Mouse (Mus musculus) MEL (cell line): ENCODE measurements around the gene Gm1123. TPM values are rescaled to one million over a fixed set of nuclear protein-coding genes. Genes with fewer than 3 reads are reported as not detected.

Source experiments
- DNase-seq: peaks from one replicate; pipeline ENCODE4 v3.0.0; 2011; ENCODE audit warnings: low read depth, low spot score
- H3K27ac ChIP-seq: 2 replicates; pipeline ENCODE4 v1.5.1; 2012; ENCODE audit warnings: low read depth, mild to moderate bottlenecking, control low read depth, low read length, moderate library complexity; ENCODE audit not compliant: control insufficient read depth
- H3K27me3 ChIP-seq, 2 experiments: fragments of 150-350 bp in 1 of 2; sonication (generic) in 1 of 2; 2 replicates each; pipeline ENCODE4 v1.6.1; 2012; ENCODE audit warnings: low read length in 2 of 2, mild to moderate bottlenecking in 2 of 2, improper control_type of control experiment in 1 of 2, moderate library complexity in 1 of 2; ENCODE audit not compliant: insufficient read depth in 2 of 2, control insufficient read depth in 1 of 2
- H3K36me3 ChIP-seq, 2 experiments: 2 replicates each; pipeline ENCODE4 v1.6.1; 2012 to 2014; ENCODE audit warnings: low read length in 2 of 2, improper control_type of control experiment in 1 of 2, inconsistent platforms in 1 of 2, mild to moderate bottlenecking in 1 of 2; ENCODE audit not compliant: insufficient read depth in 2 of 2, control insufficient read depth in 1 of 2
- H3K4me1 ChIP-seq, 2 experiments: fragments of 150-350 bp in 1 of 2; sonication (generic) in 1 of 2; 2 replicates each; pipeline ENCODE4 v1.6.1; 2012; ENCODE audit warnings: low read length in 2 of 2, improper control_type of control experiment in 1 of 2, mild to moderate bottlenecking in 1 of 2; ENCODE audit not compliant: insufficient read depth in 2 of 2, control insufficient read depth in 1 of 2
- H3K4me3 ChIP-seq, 2 experiments: fragments of 150-350 bp in 1 of 2; sonication (generic) in 1 of 2; 2 replicates each; pipeline ENCODE4 v1.5.1; 2012; ENCODE audit warnings: low read depth in 2 of 2, low read length in 2 of 2, mild to moderate bottlenecking in 2 of 2, moderate library complexity in 2 of 2, control low read depth in 1 of 2, improper control_type of control experiment in 1 of 2; ENCODE audit not compliant: control insufficient read depth in 1 of 2, insufficient read depth in 1 of 2
- H3K79me2 ChIP-seq: 2 replicates; pipeline ENCODE4 v1.6.1; 2012; ENCODE audit warnings: mild to moderate bottlenecking, low read length, moderate library complexity; ENCODE audit not compliant: control insufficient read depth, poor library complexity, insufficient read depth
- H3K9ac ChIP-seq: 2 replicates; pipeline ENCODE4 v1.6.1; 2012; ENCODE audit warnings: low read depth, mild to moderate bottlenecking, control low read depth, low read length, moderate library complexity; ENCODE audit not compliant: control insufficient read depth, poor library complexity, severe bottlenecking
- H3K9me3 ChIP-seq: fragments of 150-350 bp; sonication (generic); replicated peaks from 2 replicates; pipeline ENCODE4 v1.6.1; 2012; ENCODE audit warnings: mild to moderate bottlenecking, low read length, improper control_type of control experiment, moderate library complexity; ENCODE audit not compliant: insufficient read depth
- CHD1 ChIP-seq: IDR thresholded peaks from 2 replicates; pipeline ENCODE4 v1.6.1; 2012; ENCODE audit warnings: low read depth, mild to moderate bottlenecking, inconsistent platforms, low read length, improper control_type of control experiment
- EP300 ChIP-seq, 2 experiments: IDR thresholded peaks; 2 replicates each; pipeline ENCODE4 v1.6.1; 2011; ENCODE audit warnings: improper control_type of control experiment in 2 of 2, low read length in 2 of 2, low read depth in 1 of 2, mild to moderate bottlenecking in 1 of 2
- HCFC1 ChIP-seq: IDR thresholded peaks from 2 replicates; pipeline ENCODE4 v1.6.1; 2012; ENCODE audit warnings: low read depth, mild to moderate bottlenecking, inconsistent platforms, low read length, improper control_type of control experiment, moderate library complexity
- JUND ChIP-seq: IDR thresholded peaks from 2 replicates; pipeline ENCODE4 v1.6.1; 2011; ENCODE audit warnings: low read depth, mild to moderate bottlenecking, improper control_type of control experiment, low read length
- KAT2A ChIP-seq: conservative IDR thresholded peaks from 2 replicates; pipeline ENCODE4 v1.6.1; 2012; ENCODE audit warnings: low read depth, low read length, improper control_type of control experiment, inconsistent platforms
- MAFK ChIP-seq: IDR thresholded peaks from 2 replicates; pipeline ENCODE4 v1.6.1; 2011; ENCODE audit warnings: low read depth, mild to moderate bottlenecking, low read length, improper control_type of control experiment, borderline replicate concordance
- MAX ChIP-seq: IDR thresholded peaks from 2 replicates; pipeline ENCODE4 v1.6.1; 2011; ENCODE audit warnings: low read length, improper control_type of control experiment
- MAZ ChIP-seq: IDR thresholded peaks from 2 replicates; pipeline ENCODE4 v1.6.1; 2012; ENCODE audit warnings: low read depth, mild to moderate bottlenecking, inconsistent platforms, low read length, improper control_type of control experiment
- MYC ChIP-seq: IDR thresholded peaks from 2 replicates; pipeline ENCODE4 v1.6.1; 2011; ENCODE audit warnings: low read depth, mild to moderate bottlenecking, low read length, improper control_type of control experiment, moderate library complexity
- NELFE ChIP-seq: IDR thresholded peaks from 2 replicates; pipeline ENCODE4 v1.6.1; 2011; ENCODE audit warnings: low read depth, low read length, improper control_type of control experiment
- NRF1 ChIP-seq: IDR thresholded peaks from 2 replicates; pipeline ENCODE4 v1.6.1; 2014; ENCODE audit warnings: low read depth, mild to moderate bottlenecking, inconsistent platforms, low read length, improper control_type of control experiment, moderate library complexity; ENCODE audit not compliant: poor library complexity, insufficient read depth, severe bottlenecking
- POLR2AphosphoS5 ChIP-seq: IDR thresholded peaks from 2 replicates; pipeline ENCODE4 v1.6.1; 2012; ENCODE audit warnings: low read depth, borderline replicate concordance, mild to moderate bottlenecking, inconsistent platforms, low read length, moderate library complexity, mixed read lengths
- RAD21 ChIP-seq: IDR thresholded peaks from 2 replicates; pipeline ENCODE4 v1.6.1; 2011; ENCODE audit warnings: mild to moderate bottlenecking, low read depth, low read length, improper control_type of control experiment
- RCOR1 ChIP-seq: IDR thresholded peaks from 2 replicates; pipeline ENCODE4 v1.6.1; 2012; ENCODE audit warnings: low read depth, mild to moderate bottlenecking, inconsistent platforms, low read length, improper control_type of control experiment
- SMC3 ChIP-seq: IDR thresholded peaks from 2 replicates; pipeline ENCODE4 v1.6.1; 2011; ENCODE audit warnings: low read depth, low read length, improper control_type of control experiment
- TAL1 ChIP-seq: IDR thresholded peaks from 2 replicates; pipeline ENCODE4 v1.6.1; 2012; ENCODE audit warnings: mild to moderate bottlenecking, inconsistent platforms, low read length, moderate library complexity, mixed read lengths
- TBP ChIP-seq: IDR thresholded peaks from 2 replicates; pipeline ENCODE4 v1.8.0; 2011; ENCODE audit warnings: low read depth, low read length, improper control_type of control experiment
- TCF12 ChIP-seq: IDR thresholded peaks from 2 replicates; pipeline ENCODE4 v1.6.1; 2014; ENCODE audit warnings: low read depth, mild to moderate bottlenecking, inconsistent platforms, low read length, improper control_type of control experiment, moderate library complexity
- ZKSCAN1 ChIP-seq: IDR thresholded peaks from 2 replicates; pipeline ENCODE4 v1.6.1; 2012; ENCODE audit warnings: low read depth, mild to moderate bottlenecking, inconsistent platforms, low read length, improper control_type of control experiment, moderate library complexity
- ZNF384 ChIP-seq: IDR thresholded peaks from 2 replicates; pipeline ENCODE4 v1.6.1; 2012; ENCODE audit warnings: low read depth, mild to moderate bottlenecking, inconsistent platforms, low read length, improper control_type of control experiment
- polyA plus RNA-seq, 2 experiments: library from polyadenylated mRNA; stranded (reverse) in 1 of 2; unstranded in 1 of 2; fragments of >175 nt in 1 of 2; fragments of >200 nt in 1 of 2; gene quantifications; 2 replicates each; pipeline versions ENCODE4 v1.2.1 to v1.2.4; 2012; ENCODE audit warnings: low replicate concordance in 2 of 2, low read depth in 1 of 2; ENCODE audit not compliant: insufficient read length in 2 of 2, insufficient read depth in 1 of 2, missing spikeins in 1 of 2
- total RNA-seq: library from RNA; depleted of rRNA; stranded (reverse); fragments of 300-350 nt; gene quantifications from 2 replicates; pipeline ENCODE4 v1.2.3, GENCODE M21; 2012

The Gm1123 gene
- total and polyA plus RNA-seq, 3 experiments: not detected

DNA sequence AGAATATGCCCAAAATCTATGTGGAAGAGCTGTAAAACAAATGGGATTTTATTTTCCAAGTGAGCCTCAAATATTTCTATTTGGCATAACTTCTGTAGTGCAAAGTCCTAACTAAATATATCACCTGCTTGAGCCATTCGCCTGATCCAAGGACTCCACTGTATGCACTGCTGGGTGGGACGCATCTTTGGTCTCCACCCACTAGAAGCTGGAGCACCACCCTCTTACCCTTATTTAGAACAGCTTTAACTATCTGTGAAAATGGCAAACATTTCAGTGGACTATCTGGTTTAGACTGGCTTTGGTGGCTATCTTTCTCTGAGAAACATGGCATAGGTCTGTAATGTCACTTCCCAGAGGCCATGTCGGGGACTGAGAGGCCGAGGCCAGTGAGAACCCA, 7.1 kb upstream of the Gm1123 start:
- Histone ChIP-seq H3K27me3 (no peaks in the 10 kb centered on the region), H3K9ac (no peak overlapping the region), H3K36me3 (no peaks in the 10 kb centered on the region; a peak in 1 of 4 replicates), H3K4me3 (no peak overlapping the region), H3K4me1 (no peaks in the 10 kb centered on the region), H3K79me2 (no peaks in the 10 kb centered on the region), H3K9me3 (no peaks in the 10 kb centered on the region), H3K27ac (no peak overlapping the region)
- TF ChIP-seq HCFC1 (no peak), MYC (no peak), TBP (no peak), SMC3 (no peak), RAD21 (no peak), RCOR1 (no peak), ZKSCAN1 (no peak)
- DNase-seq: no peak

DNA sequence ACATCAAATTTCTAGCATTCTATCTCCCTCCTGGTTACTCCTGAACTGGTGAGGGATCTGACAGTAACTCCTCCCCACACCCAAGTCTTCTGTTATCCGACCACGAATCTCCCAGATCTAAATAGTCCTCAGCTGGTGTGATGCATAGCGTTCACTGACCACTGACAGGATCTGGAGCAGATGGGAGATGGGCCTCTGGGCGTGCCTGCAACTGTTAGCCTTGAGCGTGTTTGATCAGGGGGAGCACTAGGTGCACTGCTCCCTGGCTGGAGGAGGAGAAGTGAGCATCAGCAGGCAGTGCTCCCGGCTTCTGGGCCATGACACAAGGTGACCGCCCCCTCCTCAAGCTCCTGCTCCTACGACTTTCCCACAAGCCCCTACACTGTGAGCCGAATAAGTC, 6.5 kb upstream of the Gm1123 start:
- no peaks in the 10 kb centered on the region for H3K4me1 ChIP-seq
- H3K27ac ChIP-seq: no peak overlapping the region
- H3K9me3 ChIP-seq: no peaks in the 10 kb centered on the region
- H3K79me2 ChIP-seq: no peaks in the 10 kb centered on the region
- no peaks in the 10 kb centered on the region; a peak in 1 of 4 replicates for H3K36me3 ChIP-seq
- TF ChIP-seq TCF12 (no peak), JUND (no peak), NELFE (no peak), MAX (no peak), ZNF384 (no peak), KAT2A (no peak), MAFK (no peak), TAL1 (no peak), NRF1 (no peak), POLR2AphosphoS5 (no peak), MAZ (no peak), EP300 (IDR thresholded peaks at IDR 0.05; ENCODE audit: low read depth in 1 of 2, low read length in 2 of 2) (no peak), CHD1 (no peak)
- TF ChIP-seq, all 39 proteins: peak for 0
- DNase-seq: no peak
- Histone ChIP-seq H3K9ac (no peak overlapping the region), H3K4me3 (no peak overlapping the region), H3K27me3 (no peaks in the 10 kb centered on the region)
